Mouse (Mus musculus): Measurements from ENCODE around the gene Timeless. TPM values are rescaled to one million over a fixed set of nuclear protein-coding genes. Genes with fewer than 3 reads are reported as not detected.

Gene Timeless
- polyA plus RNA-seq, 1 experiment from 2014 or later, result 23.6 TPM

- H3K36me3 ChIP-seq (ENCODE audit: control insufficient read depth, insufficient read depth), result peaks cover 33% of the 10 kb centered on the region
- no peak for ATAC-seq (ENCODE audit: low read depth)
- 72% methylated on average over 4 of the region's 4 CpGs for WGBS (ENCODE audit: insufficient replicate concordance)
Measured at GRCm38 (mm10) chr10:128239140-128239539, 7.3 kb downstream of the Timeless start.

GRCm38 (mm10) chr10:128240131-128240530 lies 8.3 kb downstream of the Timeless start:
- H3K9ac ChIP-seq (ENCODE audit: low read depth, low read length), result no peak overlapping the region
- no peaks in the 10 kb centered on the region for H3K9me3 ChIP-seq (replicated peaks; ENCODE audit: control insufficient read depth, low read length)

More at GRCm38 (mm10) chr10:128239140-128239539, 7.3 kb downstream of the Timeless start:
- Histone ChIP-seq H3K27ac (ENCODE audit: low read length) (no peak overlapping the region), H3K4me2 (ENCODE audit: low read depth, low read length) (no peak overlapping the region), H3K9ac (ENCODE audit: low read depth, low read length) (no peak overlapping the region), H3K4me1 (ENCODE audit: control insufficient read depth, low read depth, low read length) (peaks cover 10% of the 10 kb centered on the region), H3K27me3 (ENCODE audit: control insufficient read depth, insufficient read depth, low read depth, low read length) (no peaks in the 10 kb centered on the region), H3K4me3 (ENCODE audit: low read depth, low read length) (no peak overlapping the region), H3K9me3 (replicated peaks; ENCODE audit: control insufficient read depth, low read length) (no peaks in the 10 kb centered on the region)

DNA sequence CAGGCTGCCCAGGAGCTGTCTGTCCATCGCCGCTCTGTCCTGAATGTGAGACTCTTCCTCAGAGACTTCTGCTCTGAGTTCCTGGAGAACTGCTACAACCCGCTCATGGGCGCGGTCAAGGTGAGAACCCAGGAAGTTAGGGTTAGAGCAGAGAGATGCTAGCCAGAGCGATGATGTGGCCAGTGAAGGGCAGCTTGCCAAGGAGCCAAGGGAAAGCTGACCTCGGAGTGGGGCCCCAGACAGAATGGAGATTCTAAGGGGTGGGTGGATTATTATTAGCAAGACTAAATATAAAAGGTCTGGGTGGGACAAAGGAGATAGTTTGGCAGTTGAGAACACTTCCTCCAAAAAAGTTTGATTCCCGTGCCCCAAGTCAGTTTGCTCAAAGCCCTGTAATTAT lies 11.4 kb downstream of the Timeless start:
- WGBS (ENCODE audit: insufficient replicate concordance), result 90% methylated on average over 8 of the region's 8 CpGs
- no peaks in the 10 kb centered on the region for H3K27me3 ChIP-seq (ENCODE audit: control insufficient read depth, insufficient read depth, low read depth, low read length)
- no peak overlapping the region for H3K27ac ChIP-seq (ENCODE audit: low read length)
- no peak overlapping the region for H3K4me3 ChIP-seq (ENCODE audit: low read depth, low read length)
- peaks cover 4% of the 10 kb centered on the region for H3K4me1 ChIP-seq (ENCODE audit: control insufficient read depth, low read depth, low read length)
- no peak overlapping the region for H3K4me2 ChIP-seq (ENCODE audit: low read depth, low read length)
- ATAC-seq (ENCODE audit: low read depth), result no peak
- peaks cover 63% of the 10 kb centered on the region for H3K36me3 ChIP-seq (ENCODE audit: control insufficient read depth, insufficient read depth)
- no peaks in the 10 kb centered on the region for H3K9me3 ChIP-seq (replicated peaks; ENCODE audit: control insufficient read depth, low read length)
- no peak overlapping the region for H3K9ac ChIP-seq (ENCODE audit: low read depth, low read length)

More at GRCm38 (mm10) chr10:128240131-128240530, 8.3 kb downstream of the Timeless start:
- 44% methylated on average over 18 of the region's 18 CpGs for WGBS (ENCODE audit: insufficient replicate concordance)
- no peak for ATAC-seq (ENCODE audit: low read depth)
- H3K36me3 ChIP-seq (ENCODE audit: control insufficient read depth, insufficient read depth), result peaks cover 41% of the 10 kb centered on the region
- H3K4me2 ChIP-seq (ENCODE audit: low read depth, low read length), result no peak overlapping the region
- peaks cover 9% of the 10 kb centered on the region for H3K4me1 ChIP-seq (ENCODE audit: control insufficient read depth, low read depth, low read length)
- H3K4me3 ChIP-seq (ENCODE audit: low read depth, low read length), result no peak overlapping the region
- no peak overlapping the region for H3K27ac ChIP-seq (ENCODE audit: low read length)
- no peaks in the 10 kb centered on the region for H3K27me3 ChIP-seq (ENCODE audit: control insufficient read depth, insufficient read depth, low read depth, low read length)

DNA sequence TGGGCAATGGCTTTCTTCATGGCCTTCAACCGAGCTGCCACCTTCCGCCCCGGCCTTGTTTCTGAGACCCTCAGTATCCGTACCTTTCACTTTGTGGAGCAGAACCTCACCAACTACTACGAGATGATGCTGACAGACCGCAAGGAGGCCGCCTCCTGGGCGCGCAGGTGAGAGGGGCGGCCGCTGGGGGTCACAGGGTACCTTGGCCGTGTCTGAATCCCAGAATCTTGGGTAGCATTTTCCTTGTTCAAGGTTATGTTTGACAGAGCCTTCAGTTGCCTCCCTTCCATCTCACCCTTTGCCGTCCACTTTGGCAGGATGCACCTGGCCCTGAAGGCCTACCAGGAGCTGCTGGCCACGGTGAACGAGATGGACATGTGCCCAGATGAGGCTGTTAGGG lies 12.3 kb downstream of the Timeless start:
- Histone ChIP-seq H3K9ac (ENCODE audit: low read depth, low read length) (no peak overlapping the region), H3K36me3 (ENCODE audit: control insufficient read depth, insufficient read depth) (peaks cover 66% of the 10 kb centered on the region), H3K4me3 (ENCODE audit: low read depth, low read length) (no peak overlapping the region), H3K9me3 (replicated peaks; ENCODE audit: control insufficient read depth, low read length) (no peaks in the 10 kb centered on the region), H3K27me3 (ENCODE audit: control insufficient read depth, insufficient read depth, low read depth, low read length) (no peaks in the 10 kb centered on the region), H3K27ac (ENCODE audit: low read length) (no peak overlapping the region), H3K4me1 (ENCODE audit: control insufficient read depth, low read depth, low read length) (peaks cover 4% of the 10 kb centered on the region; the same call in 1 of the 2 replicates), H3K4me2 (ENCODE audit: low read depth, low read length) (no peak overlapping the region)
- 89% methylated on average over 15 of the region's 15 CpGs for WGBS (ENCODE audit: insufficient replicate concordance)
- no peak for ATAC-seq (ENCODE audit: low read depth)

DNA sequence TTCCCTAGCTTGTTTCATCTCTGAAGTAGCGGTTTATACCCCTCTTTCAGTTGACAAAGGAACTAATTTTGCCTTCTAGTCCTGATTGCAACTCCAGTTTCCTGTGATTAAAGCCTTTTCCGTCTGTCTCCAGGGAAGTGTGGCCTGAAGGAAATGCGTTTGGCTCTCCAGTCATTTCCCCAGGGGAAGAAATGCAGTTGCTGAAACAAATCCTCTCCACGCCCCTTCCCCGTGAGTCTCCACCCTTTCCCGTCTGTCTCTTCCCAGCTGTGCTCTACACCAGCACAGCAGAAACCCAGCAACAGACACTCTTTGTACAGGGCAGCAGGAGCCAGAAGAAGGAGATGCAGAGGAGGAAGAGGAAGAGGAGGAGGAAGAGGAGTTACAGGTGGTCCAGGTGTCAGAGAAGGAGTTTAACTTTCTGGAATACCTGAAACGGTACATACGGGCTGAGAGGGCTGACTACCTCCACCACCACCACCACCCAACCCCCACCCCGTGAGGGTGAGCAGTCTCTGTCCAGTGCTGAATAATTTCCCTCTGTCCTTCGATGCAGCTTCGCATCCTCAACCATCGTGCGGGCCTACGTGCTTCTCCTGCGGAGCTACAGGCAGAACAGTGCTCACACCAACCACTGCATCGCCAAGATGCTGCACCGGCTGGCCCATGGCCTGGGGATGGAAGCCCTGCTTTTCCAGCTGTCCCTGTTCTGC lies 15.3 kb downstream of the Timeless start:
- Histone ChIP-seq H3K4me1 (ENCODE audit: control insufficient read depth, low read depth, low read length) (no peaks in the 10 kb centered on the region), H3K4me2 (ENCODE audit: low read depth, low read length) (no peak overlapping the region), H3K27me3 (ENCODE audit: control insufficient read depth, insufficient read depth, low read depth, low read length) (no peaks in the 10 kb centered on the region), H3K36me3 (ENCODE audit: control insufficient read depth, insufficient read depth) (peaks cover 77% of the 10 kb centered on the region), H3K9ac (ENCODE audit: low read depth, low read length) (no peak overlapping the region), H3K9me3 (replicated peaks; ENCODE audit: control insufficient read depth, low read length) (no peaks in the 10 kb centered on the region), H3K27ac (ENCODE audit: low read length) (0 out of 2 replicates have a peak overlapping the region, but pooled peaks have one; percentile 35), H3K4me3 (ENCODE audit: low read depth, low read length) (no peak overlapping the region)
- ATAC-seq (ENCODE audit: low read depth), result 0 out of 2 replicates have a peak, but pooled peaks have one; percentile 25
- WGBS (ENCODE audit: insufficient replicate concordance), result 86% methylated on average over 17 of the region's 17 CpGs

DNA sequence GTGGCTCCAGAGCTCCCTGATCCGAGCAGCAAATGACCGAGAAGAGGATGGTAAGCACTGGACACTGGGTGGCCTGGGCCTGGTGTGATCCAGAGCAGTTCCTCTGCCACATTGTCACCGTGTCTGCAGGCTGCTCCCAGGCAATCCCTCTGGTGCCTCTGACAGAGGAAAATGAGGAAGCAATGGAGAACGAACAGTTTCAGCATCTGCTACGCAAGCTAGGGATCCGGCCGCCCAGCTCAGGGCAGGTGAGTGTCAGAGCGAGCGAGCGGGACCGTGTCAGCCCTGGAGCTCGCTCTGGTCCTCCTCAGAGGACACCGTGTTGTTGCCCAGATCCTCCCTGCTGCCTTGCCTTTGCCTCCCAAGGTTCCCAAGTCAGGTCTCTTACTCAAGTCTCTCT lies 18.7 kb downstream of the Timeless start:
- H3K27ac ChIP-seq (ENCODE audit: low read length), result no peak overlapping the region
- no peaks in the 10 kb centered on the region for H3K9me3 ChIP-seq (replicated peaks; ENCODE audit: control insufficient read depth, low read length)
- ATAC-seq (ENCODE audit: low read depth), result no peak
- H3K27me3 ChIP-seq (ENCODE audit: control insufficient read depth, insufficient read depth, low read depth, low read length), result no peaks in the 10 kb centered on the region
- H3K4me2 ChIP-seq (ENCODE audit: low read depth, low read length), result no peak overlapping the region
- 82% methylated on average over 13 of the region's 13 CpGs for WGBS (ENCODE audit: insufficient replicate concordance)
- H3K36me3 ChIP-seq (ENCODE audit: control insufficient read depth, insufficient read depth), result peaks cover 58% of the 10 kb centered on the region
- H3K4me3 ChIP-seq (ENCODE audit: low read depth, low read length), result no peak overlapping the region
- no peak overlapping the region for H3K9ac ChIP-seq (ENCODE audit: low read depth, low read length)
- no peaks in the 10 kb centered on the region for H3K4me1 ChIP-seq (ENCODE audit: control insufficient read depth, low read depth, low read length)

DNA sequence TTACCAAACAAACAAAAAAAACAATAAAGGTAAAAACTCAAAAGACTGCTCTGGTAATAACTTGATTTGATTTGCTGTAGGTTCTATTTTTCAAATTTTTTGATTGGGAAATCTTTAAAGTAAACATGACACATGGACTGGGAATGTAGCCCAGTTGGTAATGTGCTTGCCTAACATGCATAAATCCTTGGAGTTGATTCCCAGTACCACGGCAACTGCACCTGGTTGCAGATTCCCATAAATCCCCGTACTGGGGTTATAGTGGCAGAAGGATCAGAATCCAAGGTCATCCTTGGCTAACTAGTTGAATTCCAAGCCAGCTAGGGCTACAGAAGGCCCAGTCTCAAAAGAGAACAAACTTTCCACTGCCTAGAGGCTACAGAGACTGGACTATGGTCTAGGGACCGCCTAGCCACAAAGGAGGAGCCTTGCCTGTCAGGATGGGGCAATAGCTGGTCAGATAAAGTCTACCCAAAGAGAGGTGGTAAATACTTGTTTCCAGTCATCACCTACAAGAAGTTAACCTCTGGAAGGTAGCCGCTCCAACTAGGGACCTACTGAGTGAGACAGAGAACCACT lies 21.9 kb downstream of the Timeless start, which contains the start of gene Apon:
Gene Apon, plus strand, starts transcription at position 420 of the 579 bp plus-strand sequence.
- H3K36me3 ChIP-seq (ENCODE audit: control insufficient read depth, insufficient read depth), result peaks cover 35% of the 10 kb centered on the region
- H3K9me3 ChIP-seq (replicated peaks; ENCODE audit: control insufficient read depth, low read length), result no peaks in the 10 kb centered on the region
- H3K9ac ChIP-seq (ENCODE audit: low read depth, low read length), result no peak within 1 kb of the TSS
- H3K4me2 ChIP-seq (ENCODE audit: low read depth, low read length), result no peak within 1 kb of the TSS
- 67% methylated on average over 4 of the region's 4 CpGs for WGBS (ENCODE audit: insufficient replicate concordance)
- H3K27ac ChIP-seq (ENCODE audit: low read length), result peak within 1 kb of the TSS; percentile 18
- no peaks in the 10 kb centered on the region for H3K4me1 ChIP-seq (ENCODE audit: control insufficient read depth, low read depth, low read length)
- peak; percentile 48 for ATAC-seq (ENCODE audit: low read depth)
- no peak within 1 kb of the TSS for H3K4me3 ChIP-seq (ENCODE audit: low read depth, low read length)
- H3K27me3 ChIP-seq (ENCODE audit: control insufficient read depth, insufficient read depth, low read depth, low read length), result no peaks in the 10 kb centered on the region

DNA sequence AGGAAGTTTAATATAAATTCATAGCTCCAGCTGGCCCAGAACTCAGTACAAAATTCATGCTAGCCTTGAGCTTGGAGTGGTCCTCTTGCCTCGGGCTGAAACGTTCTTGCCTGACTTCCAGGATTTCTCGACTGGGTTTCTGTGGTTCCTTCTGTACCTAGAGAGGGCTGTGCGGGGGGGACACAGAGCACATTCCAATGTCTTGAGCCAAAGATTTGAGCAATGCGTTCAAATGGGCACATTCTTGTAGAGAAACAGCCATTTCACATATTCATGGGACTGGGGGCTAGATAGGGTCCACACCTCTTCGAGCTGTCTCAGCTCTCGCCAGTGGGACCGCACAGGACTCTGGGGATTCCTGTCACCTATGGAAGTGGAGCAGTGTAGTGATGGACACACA lies 24.1 kb downstream of the Timeless start:
- H3K4me3 ChIP-seq (ENCODE audit: low read depth, low read length), result no peak overlapping the region
- H3K36me3 ChIP-seq (ENCODE audit: control insufficient read depth, insufficient read depth), result peaks cover 17% of the 10 kb centered on the region
- peaks cover 4% of the 10 kb centered on the region for H3K4me1 ChIP-seq (ENCODE audit: control insufficient read depth, low read depth, low read length)
- no peak for ATAC-seq (ENCODE audit: low read depth)
- H3K9me3 ChIP-seq (replicated peaks; ENCODE audit: control insufficient read depth, low read length), result no peaks in the 10 kb centered on the region
- H3K27me3 ChIP-seq (ENCODE audit: control insufficient read depth, insufficient read depth, low read depth, low read length), result no peaks in the 10 kb centered on the region
- H3K4me2 ChIP-seq (ENCODE audit: low read depth, low read length), result no peak overlapping the region
- H3K27ac ChIP-seq (ENCODE audit: low read length), result no peak overlapping the region
- no peak overlapping the region for H3K9ac ChIP-seq (ENCODE audit: low read depth, low read length)
- 77% methylated on average over 8 of the region's 8 CpGs for WGBS (ENCODE audit: insufficient replicate concordance)

GRCm38 (mm10) chr10:128256328-128256727 lies 24.5 kb downstream of the Timeless start:
- no peak overlapping the region for H3K4me3 ChIP-seq (ENCODE audit: low read depth, low read length)
- ATAC-seq (ENCODE audit: low read depth), result no peak
- no peaks in the 10 kb centered on the region for H3K9me3 ChIP-seq (replicated peaks; ENCODE audit: control insufficient read depth, low read length)
- no peak overlapping the region for H3K27ac ChIP-seq (ENCODE audit: low read length)
- H3K36me3 ChIP-seq (ENCODE audit: control insufficient read depth, insufficient read depth), result peaks cover 13% of the 10 kb centered on the region
- no peak overlapping the region for H3K4me2 ChIP-seq (ENCODE audit: low read depth, low read length)
- H3K27me3 ChIP-seq (ENCODE audit: control insufficient read depth, insufficient read depth, low read depth, low read length), result no peaks in the 10 kb centered on the region
- H3K4me1 ChIP-seq (ENCODE audit: control insufficient read depth, low read depth, low read length), result peaks cover 4% of the 10 kb centered on the region
- 75% methylated on average over 8 of the region's 8 CpGs for WGBS (ENCODE audit: insufficient replicate concordance)
- no peak overlapping the region for H3K9ac ChIP-seq (ENCODE audit: low read depth, low read length)
